Mouse (Mus musculus) CH12.LX (cell line): ENCODE measurements at regions not wholly inside any gene's neighbourhood (a gene's known extent, or its start where the extent isn't known, plus 50 kb on each side); places are given as distances from the start of the nearest gene placed in this dataset.

Source experiments
- DNase-seq: peaks from one replicate; pipeline ENCODE4 v3.0.0-alpha.2; 2013; ENCODE audit errors: extremely low read depth
- H3K27ac ChIP-seq: 2 replicates; pipeline ENCODE4 v1.5.1; 2012; ENCODE audit warnings: low read depth, mild to moderate bottlenecking, control low read depth, moderate library complexity; ENCODE audit not compliant: insufficient read depth
- H3K27me3 ChIP-seq: replicated peaks from 2 replicates; pipeline ENCODE3; 2012; ENCODE audit warnings: inconsistent platforms
- H3K36me3 ChIP-seq, 2 experiments: replicated peaks in 1 of 2; 2 replicates each; pipeline versions ENCODE3 to v1.6.1; 2012; ENCODE audit warnings: inconsistent platforms in 1 of 2, low read length in 1 of 2, mild to moderate bottlenecking in 1 of 2, mixed read lengths in 1 of 2, moderate library complexity in 1 of 2; ENCODE audit not compliant: control insufficient read depth in 1 of 2, insufficient read depth in 1 of 2
- H3K4me1 ChIP-seq, 2 experiments: 2 replicates each; pipeline ENCODE4 v1.6.1; 2012; ENCODE audit warnings: inconsistent platforms in 1 of 2, moderate library complexity in 1 of 2; ENCODE audit not compliant: insufficient read depth in 2 of 2, control insufficient read depth in 1 of 2
- H3K4me2 ChIP-seq: 2 replicates; pipeline ENCODE4 v1.6.1; 2012; ENCODE audit warnings: low read depth, mild to moderate bottlenecking, control low read depth; ENCODE audit not compliant: poor library complexity, insufficient read depth, severe bottlenecking
- H3K4me3 ChIP-seq, 3 experiments: fragments of 150-350 bp in 1 of 3; sonication (generic) in 1 of 3; replicated peaks in 1 of 3; 2 replicates each; pipeline versions ENCODE3 to v1.5.1; 2011 to 2012; ENCODE audit warnings: low read depth in 2 of 3, low read length in 2 of 3, mild to moderate bottlenecking in 2 of 3, moderate library complexity in 2 of 3, control low read depth in 1 of 3, improper control_type of control experiment in 1 of 3, inconsistent platforms in 1 of 3, mixed read lengths in 1 of 3; ENCODE audit not compliant: poor library complexity in 1 of 3
- H3K79me2 ChIP-seq: replicated peaks from 2 replicates; pipeline ENCODE4 v1.6.1; 2012; ENCODE audit warnings: mild to moderate bottlenecking, moderate library complexity; ENCODE audit not compliant: control insufficient read depth, poor library complexity, insufficient read depth, severe bottlenecking; ENCODE audit errors: extremely low read depth
- H3K9ac ChIP-seq: 2 replicates; pipeline ENCODE4 v1.6.1; 2012; ENCODE audit warnings: low read depth, mild to moderate bottlenecking, control low read depth, moderate library complexity; ENCODE audit not compliant: insufficient read depth
- H3K9me3 ChIP-seq: replicated peaks from 2 replicates; pipeline ENCODE3; 2012; ENCODE audit warnings: low read length, inconsistent platforms, mixed read lengths
- BHLHE40 ChIP-seq: IDR thresholded peaks from 2 replicates; pipeline ENCODE4 v1.6.1; 2011; ENCODE audit warnings: mild to moderate bottlenecking, low read depth, low read length, improper control_type of control experiment
- CTCF ChIP-seq, 2 experiments: IDR thresholded peaks in 1 of 2; conservative IDR thresholded peaks in 1 of 2; 2 replicates each; pipeline ENCODE4 v1.5.1; 2011 to 2012; ENCODE audit warnings: low read depth in 2 of 2, low read length in 2 of 2, improper control_type of control experiment in 1 of 2, inconsistent platforms in 1 of 2, mild to moderate bottlenecking in 1 of 2, moderate library complexity in 1 of 2
- E2F4 ChIP-seq: IDR thresholded peaks from 2 replicates; pipeline ENCODE4 v1.6.1; 2011; ENCODE audit warnings: low read depth, low read length, improper control_type of control experiment; ENCODE audit not compliant: insufficient replicate concordance
- ELF1 ChIP-seq: IDR thresholded peaks from 2 replicates; pipeline ENCODE4 v1.6.1; 2014; ENCODE audit warnings: low read depth, mild to moderate bottlenecking, inconsistent platforms, low read length, improper control_type of control experiment
- EP300 ChIP-seq: IDR thresholded peaks from 2 replicates; pipeline ENCODE4 v1.6.1; 2011; ENCODE audit warnings: low read length, improper control_type of control experiment
- ETS1 ChIP-seq: conservative IDR thresholded peaks from 2 replicates; pipeline ENCODE4 v1.6.1; 2012; ENCODE audit warnings: low read depth, mild to moderate bottlenecking, inconsistent platforms, low read length, improper control_type of control experiment, moderate library complexity
- GABPA ChIP-seq: IDR thresholded peaks from 2 replicates; pipeline ENCODE4 v1.6.1; 2012; ENCODE audit warnings: low read depth, low read length, improper control_type of control experiment, inconsistent platforms; ENCODE audit not compliant: insufficient replicate concordance
- JUND ChIP-seq: conservative IDR thresholded peaks from 2 replicates; pipeline ENCODE4 v1.6.1; 2011; ENCODE audit warnings: low read depth, low read length, improper control_type of control experiment
- KAT2A ChIP-seq: IDR thresholded peaks from 2 replicates; pipeline ENCODE4 v1.6.1; 2012; ENCODE audit warnings: low read length, improper control_type of control experiment, inconsistent platforms; ENCODE audit not compliant: insufficient replicate concordance
- MAX ChIP-seq: IDR thresholded peaks from 2 replicates; pipeline ENCODE4 v1.6.1; 2011; ENCODE audit warnings: low read length, improper control_type of control experiment
- MXI1 ChIP-seq: IDR thresholded peaks from 2 replicates; pipeline ENCODE4 v1.6.1; 2011; ENCODE audit warnings: mild to moderate bottlenecking, low read depth, low read length, improper control_type of control experiment
- NELFE ChIP-seq: IDR thresholded peaks from 2 replicates; pipeline ENCODE4 v1.6.1; 2011; ENCODE audit warnings: low read depth, low read length, improper control_type of control experiment
- POLR2A ChIP-seq: IDR thresholded peaks from 2 replicates; pipeline ENCODE4 v1.6.1; 2011; ENCODE audit warnings: low read depth, mild to moderate bottlenecking, improper control_type of control experiment, low read length
- POLR2AphosphoS2 ChIP-seq: IDR thresholded peaks from 2 replicates; pipeline ENCODE4 v1.6.1; 2011; ENCODE audit warnings: low read depth, low read length, improper control_type of control experiment
- RAD21 ChIP-seq: IDR thresholded peaks from 2 replicates; pipeline ENCODE4 v1.6.1; 2011; ENCODE audit warnings: low read depth, mild to moderate bottlenecking, low read length, improper control_type of control experiment, moderate library complexity
- TBP ChIP-seq: conservative IDR thresholded peaks from 2 replicates; pipeline ENCODE4 v1.6.1; 2011; ENCODE audit warnings: low read depth, low read length, improper control_type of control experiment
- TCF12 ChIP-seq: IDR thresholded peaks from 2 replicates; pipeline ENCODE4 v1.6.1; 2014; ENCODE audit warnings: low read depth, mild to moderate bottlenecking, inconsistent platforms, low read length, improper control_type of control experiment
- UBTF ChIP-seq: IDR thresholded peaks from 2 replicates; pipeline ENCODE4 v1.6.1; 2012; ENCODE audit warnings: low read depth, mild to moderate bottlenecking, inconsistent platforms, low read length, improper control_type of control experiment, moderate library complexity
- USF2 ChIP-seq: conservative IDR thresholded peaks from 2 replicates; pipeline ENCODE4 v1.6.1; 2011; ENCODE audit warnings: low read depth, low read length, improper control_type of control experiment
- ZC3H11A ChIP-seq: IDR thresholded peaks from 2 replicates; pipeline ENCODE4 v1.6.1; 2012; ENCODE audit warnings: low read depth, mild to moderate bottlenecking, inconsistent platforms, low read length, improper control_type of control experiment
- dilution Hi-C: fragments of 300-500 bp; cut with MboI; formaldehyde crosslinking; loops from 2 replicates; pipeline ENCODE4 v1.14.3; 2020; ENCODE audit warnings: low sequenced_read_pairs; ENCODE audit not compliant: extremely low pct_unique_long_range_greater_than_20kb, extremely low pct_ligation_motif_present
- in situ Hi-C: fragments of 300-500 bp; cut with MboI; formaldehyde crosslinking; loops from 3 replicates; pipeline ENCODE4 v1.14.3; 2019; ENCODE audit warnings: low sequenced_read_pairs, low pct_ligation_motif_present, low pct_unique_long_range_greater_than_20kb, mixed read lengths

- Histone ChIP-seq H3K27me3 (no peaks in the 10 kb centered on the region), H3K9me3 (no peaks in the 10 kb centered on the region), H3K4me1 (no peaks in the 10 kb centered on the region), H3K9ac (no peak overlapping the region), H3K4me2 (no peak overlapping the region), H3K36me3 (no peaks in the 10 kb centered on the region), H3K27ac (no peak overlapping the region), H3K79me2 (no peaks in the 10 kb centered on the region), H3K4me3 (no peak overlapping the region)
- in situ Hi-C loops, result no loop called here
- dilution Hi-C loops, result no loop called here
- DNase-seq, result no peak
- TF ChIP-seq EP300 (no peak), ETS1 (no peak), KAT2A (no peak), UBTF (no peak), USF2 (no peak), RAD21 (no peak), ELF1 (no peak), ZC3H11A (no peak)
Measured at GRCm38 (mm10) chr1:71887809-71888208, 234.8 kb upstream of the Fn1 start.

GRCm38 (mm10) chr1:71886903-71887302, 233.9 kb upstream of the Fn1 start:
- H3K9ac ChIP-seq, result no peak overlapping the region
- H3K4me1 ChIP-seq, result no peaks in the 10 kb centered on the region
- no peaks in the 10 kb centered on the region for H3K36me3 ChIP-seq
- DNase-seq, result no peak
- H3K9me3 ChIP-seq, result no peaks in the 10 kb centered on the region
- TF ChIP-seq POLR2A, result no peak
- no peak for TF ChIP-seq JUND
- TF ChIP-seq E2F4, result no peak
- no peak for TF ChIP-seq BHLHE40
- no peak for TF ChIP-seq NELFE
- TF ChIP-seq GABPA, result no peak
- TF ChIP-seq MAX, result no peak
- TF ChIP-seq USF2, result no peak
- no peak for TF ChIP-seq TCF12
- no peak for TF ChIP-seq POLR2AphosphoS2
- TF ChIP-seq RAD21, result no peak
- TF ChIP-seq CTCF (conservative IDR thresholded peaks at IDR 0.05 in 1 of 2, IDR thresholded peaks at IDR 0.05 in 1 of 2; ENCODE audit: low read depth in 2 of 2, low read length in 2 of 2), result no peak
- TF ChIP-seq TBP, result no peak
- no peak for TF ChIP-seq MXI1
- H3K79me2 ChIP-seq, result no peaks in the 10 kb centered on the region
- dilution Hi-C loops (no loop called here), in situ Hi-C loops (no loop called here)
- H3K27ac ChIP-seq, result no peak overlapping the region
- no peaks in the 10 kb centered on the region for H3K27me3 ChIP-seq
- H3K4me2 ChIP-seq, result no peak overlapping the region
- no peak overlapping the region for H3K4me3 ChIP-seq
